Mouse (Mus musculus) CH12.LX (cell line): ENCODE results near the gene Itih5. TPM values are rescaled to one million over a fixed set of nuclear protein-coding genes. Genes with fewer than 3 reads are reported as not detected.
A peak's percentile ranks its signal among the peaks of the same experiment; 100 is the strongest.

ENCODE experiments used
- DNase-seq: peaks from one replicate; pipeline ENCODE4 v3.0.0-alpha.2; 2013; ENCODE audit errors: extremely low read depth
- H3K27ac ChIP-seq: 2 replicates; pipeline ENCODE4 v1.5.1; 2012; ENCODE audit warnings: low read depth, mild to moderate bottlenecking, control low read depth, moderate library complexity; ENCODE audit not compliant: insufficient read depth
- H3K27me3 ChIP-seq: replicated peaks from 2 replicates; pipeline ENCODE3; 2012; ENCODE audit warnings: inconsistent platforms
- H3K36me3 ChIP-seq, 2 experiments: replicated peaks in 1 of 2; 2 replicates each; pipeline versions ENCODE3 to v1.6.1; 2012; ENCODE audit warnings: inconsistent platforms in 1 of 2, low read length in 1 of 2, mild to moderate bottlenecking in 1 of 2, mixed read lengths in 1 of 2, moderate library complexity in 1 of 2; ENCODE audit not compliant: control insufficient read depth in 1 of 2, insufficient read depth in 1 of 2
- H3K4me1 ChIP-seq, 2 experiments: 2 replicates each; pipeline ENCODE4 v1.6.1; 2012; ENCODE audit warnings: inconsistent platforms in 1 of 2, moderate library complexity in 1 of 2; ENCODE audit not compliant: insufficient read depth in 2 of 2, control insufficient read depth in 1 of 2
- H3K4me2 ChIP-seq: 2 replicates; pipeline ENCODE4 v1.6.1; 2012; ENCODE audit warnings: low read depth, mild to moderate bottlenecking, control low read depth; ENCODE audit not compliant: poor library complexity, insufficient read depth, severe bottlenecking
- H3K4me3 ChIP-seq, 3 experiments: fragments of 150-350 bp in 1 of 3; sonication (generic) in 1 of 3; replicated peaks in 1 of 3; 2 replicates each; pipeline versions ENCODE3 to v1.5.1; 2011 to 2012; ENCODE audit warnings: low read depth in 2 of 3, low read length in 2 of 3, mild to moderate bottlenecking in 2 of 3, moderate library complexity in 2 of 3, control low read depth in 1 of 3, improper control_type of control experiment in 1 of 3, inconsistent platforms in 1 of 3, mixed read lengths in 1 of 3; ENCODE audit not compliant: poor library complexity in 1 of 3
- H3K79me2 ChIP-seq: replicated peaks from 2 replicates; pipeline ENCODE4 v1.6.1; 2012; ENCODE audit warnings: mild to moderate bottlenecking, moderate library complexity; ENCODE audit not compliant: control insufficient read depth, poor library complexity, insufficient read depth, severe bottlenecking; ENCODE audit errors: extremely low read depth
- H3K9ac ChIP-seq: 2 replicates; pipeline ENCODE4 v1.6.1; 2012; ENCODE audit warnings: low read depth, mild to moderate bottlenecking, control low read depth, moderate library complexity; ENCODE audit not compliant: insufficient read depth
- H3K9me3 ChIP-seq: replicated peaks from 2 replicates; pipeline ENCODE3; 2012; ENCODE audit warnings: low read length, inconsistent platforms, mixed read lengths
- BHLHE40 ChIP-seq: IDR thresholded peaks from 2 replicates; pipeline ENCODE4 v1.6.1; 2011; ENCODE audit warnings: mild to moderate bottlenecking, low read depth, low read length, improper control_type of control experiment
- CHD1 ChIP-seq: IDR thresholded peaks from 2 replicates; pipeline ENCODE4 v1.6.1; 2012; ENCODE audit warnings: low read depth, low read length, improper control_type of control experiment, inconsistent platforms
- CHD2 ChIP-seq: IDR thresholded peaks from 2 replicates; pipeline ENCODE4 v1.6.1; 2011; ENCODE audit warnings: low read length, improper control_type of control experiment
- CTCF ChIP-seq, 2 experiments: IDR thresholded peaks in 1 of 2; conservative IDR thresholded peaks in 1 of 2; 2 replicates each; pipeline ENCODE4 v1.5.1; 2011 to 2012; ENCODE audit warnings: low read depth in 2 of 2, low read length in 2 of 2, improper control_type of control experiment in 1 of 2, inconsistent platforms in 1 of 2, mild to moderate bottlenecking in 1 of 2, moderate library complexity in 1 of 2
- E2F4 ChIP-seq: IDR thresholded peaks from 2 replicates; pipeline ENCODE4 v1.6.1; 2011; ENCODE audit warnings: low read depth, low read length, improper control_type of control experiment; ENCODE audit not compliant: insufficient replicate concordance
- ELF1 ChIP-seq: IDR thresholded peaks from 2 replicates; pipeline ENCODE4 v1.6.1; 2014; ENCODE audit warnings: low read depth, mild to moderate bottlenecking, inconsistent platforms, low read length, improper control_type of control experiment
- ETS1 ChIP-seq: conservative IDR thresholded peaks from 2 replicates; pipeline ENCODE4 v1.6.1; 2012; ENCODE audit warnings: low read depth, mild to moderate bottlenecking, inconsistent platforms, low read length, improper control_type of control experiment, moderate library complexity
- GABPA ChIP-seq: IDR thresholded peaks from 2 replicates; pipeline ENCODE4 v1.6.1; 2012; ENCODE audit warnings: low read depth, low read length, improper control_type of control experiment, inconsistent platforms; ENCODE audit not compliant: insufficient replicate concordance
- HCFC1 ChIP-seq: IDR thresholded peaks from 2 replicates; pipeline ENCODE4 v1.6.1; 2012; ENCODE audit warnings: low read depth, mild to moderate bottlenecking, inconsistent platforms, low read length, improper control_type of control experiment
- KAT2A ChIP-seq: IDR thresholded peaks from 2 replicates; pipeline ENCODE4 v1.6.1; 2012; ENCODE audit warnings: low read length, improper control_type of control experiment, inconsistent platforms; ENCODE audit not compliant: insufficient replicate concordance
- MAFK ChIP-seq: IDR thresholded peaks from 2 replicates; pipeline ENCODE4 v1.6.1; 2011; ENCODE audit warnings: low read length, improper control_type of control experiment; ENCODE audit not compliant: insufficient replicate concordance
- MAX ChIP-seq: IDR thresholded peaks from 2 replicates; pipeline ENCODE4 v1.6.1; 2011; ENCODE audit warnings: low read length, improper control_type of control experiment
- MYC ChIP-seq: IDR thresholded peaks from 2 replicates; pipeline ENCODE4 v1.6.1; 2011; ENCODE audit warnings: low read depth, mild to moderate bottlenecking, improper control_type of control experiment, low read length
- PAX5 ChIP-seq: IDR thresholded peaks from 2 replicates; pipeline ENCODE4 v1.6.1; 2012; ENCODE audit warnings: low read length, inconsistent platforms, mixed read lengths
- RAD21 ChIP-seq: IDR thresholded peaks from 2 replicates; pipeline ENCODE4 v1.6.1; 2011; ENCODE audit warnings: low read depth, mild to moderate bottlenecking, low read length, improper control_type of control experiment, moderate library complexity
- RCOR1 ChIP-seq: conservative IDR thresholded peaks from 2 replicates; pipeline ENCODE4 v1.6.1; 2012; ENCODE audit warnings: low read depth, mild to moderate bottlenecking, inconsistent platforms, low read length, improper control_type of control experiment
- SMC3 ChIP-seq: IDR thresholded peaks from 2 replicates; pipeline ENCODE4 v1.6.1; 2011; ENCODE audit warnings: low read depth, low read length, improper control_type of control experiment
- TBP ChIP-seq: conservative IDR thresholded peaks from 2 replicates; pipeline ENCODE4 v1.6.1; 2011; ENCODE audit warnings: low read depth, low read length, improper control_type of control experiment
- USF1 ChIP-seq: IDR thresholded peaks from 2 replicates; pipeline ENCODE4 v1.6.1; 2014; ENCODE audit warnings: low read depth, mild to moderate bottlenecking, inconsistent platforms, low read length, improper control_type of control experiment
- ZKSCAN1 ChIP-seq: IDR thresholded peaks from 2 replicates; pipeline ENCODE4 v1.6.1; 2012; ENCODE audit warnings: low read depth, inconsistent platforms, low read length, improper control_type of control experiment, borderline replicate concordance
- ZNF384 ChIP-seq: IDR thresholded peaks from 2 replicates; pipeline ENCODE4 v1.6.1; 2012; ENCODE audit warnings: low read depth, low read length, improper control_type of control experiment, inconsistent platforms
- dilution Hi-C: fragments of 300-500 bp; cut with MboI; formaldehyde crosslinking; loops from 2 replicates; pipeline ENCODE4 v1.14.3; 2020; ENCODE audit warnings: low sequenced_read_pairs; ENCODE audit not compliant: extremely low pct_unique_long_range_greater_than_20kb, extremely low pct_ligation_motif_present
- in situ Hi-C: fragments of 300-500 bp; cut with MboI; formaldehyde crosslinking; loops from 3 replicates; pipeline ENCODE4 v1.14.3; 2019; ENCODE audit warnings: low sequenced_read_pairs, low pct_ligation_motif_present, low pct_unique_long_range_greater_than_20kb, mixed read lengths
- polyA plus RNA-seq: library from polyadenylated mRNA; unstranded; fragments of >175 nt; gene quantifications from 2 replicates; pipeline ENCODE4 v1.2.1, GENCODE M21; 2012; ENCODE audit warnings: low read depth; ENCODE audit not compliant: insufficient read length
- total RNA-seq, 2 experiments: library from RNA; depleted of rRNA; stranded (reverse); fragments of 300-350 nt in 1 of 2; fragments of >200 nt in 1 of 2; gene quantifications; 2 replicates each; pipeline ENCODE4 v1.2.3; 2012 to 2014

Gene Itih5
- total and polyA plus RNA-seq, 3 experiments, result 0.08 to 0.30 (median 0.11) TPM

- TF ChIP-seq ZKSCAN1 (no peak), CTCF (conservative IDR thresholded peaks at IDR 0.05 in 1 of 2, IDR thresholded peaks at IDR 0.05 in 1 of 2; ENCODE audit: low read depth in 2 of 2, low read length in 2 of 2) (no peak), CHD2 (no peak), E2F4 (no peak), HCFC1 (no peak), TBP (no peak), CHD1 (no peak), KAT2A (no peak), GABPA (no peak), RCOR1 (no peak), MAFK (no peak), RAD21 (no peak), ZNF384 (no peak), USF1 (no peak)
- TF ChIP-seq, all 38 proteins: peak for 0
- no peaks in the 10 kb centered on the region for H3K9me3 ChIP-seq
- H3K27me3 ChIP-seq, result no peaks in the 10 kb centered on the region
- no peak for DNase-seq
- dilution Hi-C loops, result no loop called here
- H3K79me2 ChIP-seq, result no peaks in the 10 kb centered on the region
- no peaks in the 10 kb centered on the region for H3K4me1 ChIP-seq
- in situ Hi-C loops, result loop anchor here (10.0 kb wide), 1 partner anchor 151 kb away; no protein-coding TSS in a partner anchor
- no peak overlapping the region for H3K9ac ChIP-seq
- H3K36me3 ChIP-seq, result no peaks in the 10 kb centered on the region
- no peak overlapping the region for H3K4me2 ChIP-seq
- H3K4me3 ChIP-seq, result no peak overlapping the region
- no peak overlapping the region for H3K27ac ChIP-seq
Observed at GRCm38 (mm10) chr2:10295908-10296307, 142.5 kb downstream of the Itih5 start.

DNA sequence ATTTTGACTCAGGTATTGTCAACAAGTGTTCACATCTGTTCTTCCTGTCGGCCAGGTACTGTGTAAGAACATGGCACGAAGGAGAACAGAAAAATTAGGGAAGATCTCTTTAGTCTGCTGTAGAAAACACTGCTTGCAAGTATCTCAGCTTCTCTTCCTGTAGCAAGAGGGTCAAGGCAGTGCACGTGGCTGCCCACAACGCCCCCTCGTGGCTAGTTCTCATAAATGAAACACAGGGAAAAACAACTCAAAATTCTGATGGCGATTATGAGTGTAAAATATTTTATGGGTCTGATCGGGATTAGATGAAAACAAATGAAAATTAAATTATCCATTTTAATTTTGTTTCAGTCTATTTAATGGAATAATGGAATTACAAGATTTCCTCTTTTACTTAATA lies 146.9 kb downstream of the Itih5 start:
- Histone ChIP-seq H3K4me1 (peaks cover 0 to 2% of the 10 kb centered on the region in 2 experiments; a peak in 2 of 4 replicates), H3K4me2 (no peak overlapping the region), H3K36me3 (no peaks in the 10 kb centered on the region), H3K27me3 (no peaks in the 10 kb centered on the region), H3K79me2 (no peaks in the 10 kb centered on the region), H3K9me3 (no peaks in the 10 kb centered on the region), H3K9ac (no peak overlapping the region), H3K27ac (no peak overlapping the region), H3K4me3 (no peak overlapping the region)
- dilution Hi-C loops, result no loop called here
- no peak for TF ChIP-seq PAX5
- no peak for TF ChIP-seq ZNF384
- TF ChIP-seq TBP, result no peak
- TF ChIP-seq ZKSCAN1, result no peak
- TF ChIP-seq ETS1, result no peak
- TF ChIP-seq SMC3, result peak; percentile 32
- TF ChIP-seq RAD21, result no peak; the same call in none of the 2 replicates
- TF ChIP-seq BHLHE40, result peak; percentile 71
- TF ChIP-seq MYC, result peak; percentile 95
- TF ChIP-seq MAX, result peak; percentile 80
- TF ChIP-seq CTCF (conservative IDR thresholded peaks at IDR 0.05 in 1 of 2, IDR thresholded peaks at IDR 0.05 in 1 of 2; ENCODE audit: low read depth in 2 of 2, low read length in 2 of 2), result peak; percentile 12 to 53; a peak in 2 of 4 replicates
- no peak for TF ChIP-seq ELF1
- TF ChIP-seq HCFC1, result no peak
- TF ChIP-seq, all 38 proteins: peak for 5
- no peak for DNase-seq
- in situ Hi-C loops, result no loop called here
